Mouse (Mus musculus): ENCODE data around the gene Prss57. TPM values are rescaled to one million over a fixed set of nuclear protein-coding genes. Genes with fewer than 3 reads are reported as not detected.

The Prss57 gene
- polyA plus RNA-seq, 1 experiment from 2014 or later = not detected

- peak; percentile 65 for DNase-seq (ENCODE audit: low spot score)
Observed at GRCm38 (mm10) chr10:79780664-79781015, 10.1 kb downstream of the Prss57 start.

DNA sequence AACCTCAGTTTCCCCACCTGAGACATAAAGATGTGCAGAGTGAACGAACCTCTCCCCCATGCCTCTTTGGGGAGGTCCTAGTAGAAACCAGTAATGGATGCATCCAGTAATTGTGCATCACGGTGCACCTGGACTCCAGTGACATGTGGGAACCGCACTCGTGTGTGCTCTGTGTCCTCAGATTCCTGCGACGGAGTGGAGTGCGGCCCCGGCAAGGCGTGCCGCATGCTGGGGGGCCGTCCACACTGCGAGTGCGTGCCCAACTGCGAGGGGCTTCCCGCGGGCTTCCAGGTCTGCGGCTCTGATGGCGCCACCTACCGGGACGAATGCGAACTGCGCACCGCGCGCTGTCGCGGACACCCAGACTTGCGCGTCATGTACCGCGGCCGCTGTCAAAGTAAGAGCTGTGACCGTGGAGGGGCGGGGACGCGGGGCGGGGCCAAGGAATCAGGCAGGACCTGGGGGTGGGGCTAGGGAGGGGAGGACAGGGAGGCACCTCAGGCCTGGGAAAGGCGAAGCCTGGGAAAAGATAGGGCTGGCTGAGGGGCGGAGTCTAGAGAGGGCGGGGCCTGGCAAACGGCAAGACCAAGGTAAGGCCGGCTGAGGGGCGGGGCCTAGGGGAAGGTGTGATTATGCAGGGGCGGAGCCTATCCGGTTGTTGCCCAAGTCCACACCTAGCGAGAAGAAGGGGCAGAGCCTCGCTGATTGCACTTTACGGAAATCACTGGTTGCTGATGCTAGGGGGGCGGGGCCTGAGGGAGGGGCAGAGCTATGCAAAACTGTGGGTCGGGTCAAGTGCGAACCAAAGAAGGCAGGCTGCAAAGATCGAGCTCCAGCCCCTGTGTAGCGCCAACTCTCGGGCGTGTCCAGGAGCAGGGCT lies 10.7 kb downstream of the Prss57 start:
- Histone ChIP-seq H3K9me3 (ENCODE audit: control insufficient read depth, low read length) (no peaks in the 10 kb centered on the region), H3K4me1 (replicated peaks; ENCODE audit: control insufficient read depth, insufficient read depth, low read length) (peaks cover 13% of the 10 kb centered on the region; the same call in 1 of the 2 replicates), H3K27me3 (ENCODE audit: control insufficient read depth, insufficient read depth, low read length) (peaks cover 50% of the 10 kb centered on the region), H3K4me2 (replicated peaks; ENCODE audit: low read depth, low read length) (peak overlapping the region; percentile 33), H3K27ac (ENCODE audit: low read depth, low read length) (no peak overlapping the region), H3K9ac (ENCODE audit: low read depth, low read length) (no peak overlapping the region), H3K4me3 (ENCODE audit: low read depth, low read length) (peak overlapping the region; percentile 15), H3K36me3 (ENCODE audit: control insufficient read depth, insufficient read depth, low read length) (no peaks in the 10 kb centered on the region)
- peak; percentile 91 for ATAC-seq (ENCODE audit: low FRiP score)
- 3% methylated on average over 55 of the region's 55 CpGs for WGBS
- peak; percentile 96 for DNase-seq (ENCODE audit: low spot score)

More at GRCm38 (mm10) chr10:79780664-79781015, 10.1 kb downstream of the Prss57 start:
- no peak for ATAC-seq (ENCODE audit: low FRiP score)
- Histone ChIP-seq H3K27me3 (ENCODE audit: control insufficient read depth, insufficient read depth, low read length) (peaks cover 50% of the 10 kb centered on the region), H3K36me3 (ENCODE audit: control insufficient read depth, insufficient read depth, low read length) (no peaks in the 10 kb centered on the region), H3K27ac (ENCODE audit: low read depth, low read length) (no peak overlapping the region), H3K4me2 (replicated peaks; ENCODE audit: low read depth, low read length) (peak overlapping the region; percentile 33), H3K4me3 (ENCODE audit: low read depth, low read length) (peak overlapping the region; percentile 15), H3K9me3 (ENCODE audit: control insufficient read depth, low read length) (no peaks in the 10 kb centered on the region), H3K4me1 (replicated peaks; ENCODE audit: control insufficient read depth, insufficient read depth, low read length) (peaks cover 13% of the 10 kb centered on the region; the same call in 1 of the 2 replicates), H3K9ac (ENCODE audit: low read depth, low read length) (no peak overlapping the region)
- 0% methylated on average over 13 of the region's 13 CpGs for WGBS

GRCm38 (mm10) chr10:79779193-79779592 lies 11.6 kb downstream of the Prss57 start:
- H3K9ac ChIP-seq (ENCODE audit: low read depth, low read length) = no peak overlapping the region
- no peak overlapping the region for H3K4me2 ChIP-seq (replicated peaks; ENCODE audit: low read depth, low read length)
- peaks cover 50% of the 10 kb centered on the region for H3K27me3 ChIP-seq (ENCODE audit: control insufficient read depth, insufficient read depth, low read length)
- WGBS = 28% methylated on average over 2 of the region's 2 CpGs
- H3K36me3 ChIP-seq (ENCODE audit: control insufficient read depth, insufficient read depth, low read length) = no peaks in the 10 kb centered on the region
- no peak for ATAC-seq (ENCODE audit: low FRiP score)
- DNase-seq (ENCODE audit: low spot score) = no peak
- no peak overlapping the region for H3K4me3 ChIP-seq (ENCODE audit: low read depth, low read length)
- H3K27ac ChIP-seq (ENCODE audit: low read depth, low read length) = no peak overlapping the region
- H3K4me1 ChIP-seq (replicated peaks; ENCODE audit: control insufficient read depth, insufficient read depth, low read length) = peaks cover 13% of the 10 kb centered on the region; the same call in 1 of the 2 replicates
- H3K9me3 ChIP-seq (ENCODE audit: control insufficient read depth, low read length) = no peaks in the 10 kb centered on the region

GRCm38 (mm10) chr10:79778006-79778405 lies 12.8 kb downstream of the Prss57 start:
- Histone ChIP-seq H3K4me1 (replicated peaks; ENCODE audit: control insufficient read depth, insufficient read depth, low read length) (peaks cover 13% of the 10 kb centered on the region; the same call in 1 of the 2 replicates), H3K27me3 (ENCODE audit: control insufficient read depth, insufficient read depth, low read length) (peaks cover 47% of the 10 kb centered on the region), H3K36me3 (ENCODE audit: control insufficient read depth, insufficient read depth, low read length) (no peaks in the 10 kb centered on the region), H3K9ac (ENCODE audit: low read depth, low read length) (no peak overlapping the region), H3K4me2 (replicated peaks; ENCODE audit: low read depth, low read length) (no peak overlapping the region), H3K9me3 (ENCODE audit: control insufficient read depth, low read length) (no peaks in the 10 kb centered on the region), H3K27ac (ENCODE audit: low read depth, low read length) (no peak overlapping the region), H3K4me3 (ENCODE audit: low read depth, low read length) (no peak overlapping the region)
- ATAC-seq (ENCODE audit: low FRiP score) (no peak), DNase-seq (ENCODE audit: low spot score) (no peak)
- WGBS = 16% methylated on average over 14 of the region's 15 CpGs

GRCm38 (mm10) chr10:79777103-79777531 lies 13.6 kb downstream of the Prss57 start, which contains the start of gene Fstl3:
Fstl3 (plus strand) TSS chr10:79777272.
- Histone ChIP-seq H3K27me3 (ENCODE audit: control insufficient read depth, insufficient read depth, low read length) (peaks cover 47% of the 10 kb centered on the region), H3K9ac (ENCODE audit: low read depth, low read length) (peak within 1 kb of the TSS; percentile 45), H3K4me2 (replicated peaks; ENCODE audit: low read depth, low read length) (peak within 1 kb of the TSS; percentile 42), H3K27ac (ENCODE audit: low read depth, low read length) (no peak within 1 kb of the TSS), H3K4me3 (ENCODE audit: low read depth, low read length) (peak within 1 kb of the TSS; percentile 22), H3K4me1 (replicated peaks; ENCODE audit: control insufficient read depth, insufficient read depth, low read length) (peaks cover 13% of the 10 kb centered on the region; the same call in 1 of the 2 replicates), H3K36me3 (ENCODE audit: control insufficient read depth, insufficient read depth, low read length) (no peaks in the 10 kb centered on the region), H3K9me3 (ENCODE audit: control insufficient read depth, low read length) (no peaks in the 10 kb centered on the region)
- no peak for ATAC-seq (ENCODE audit: low FRiP score)
- DNase-seq (ENCODE audit: low spot score) = no peak
- 2% methylated on average over 38 of the region's 39 CpGs for WGBS

- Histone ChIP-seq H3K36me3 (ENCODE audit: control insufficient read depth, insufficient read depth, low read length) (no peaks in the 10 kb centered on the region), H3K27ac (ENCODE audit: low read depth, low read length) (no peak overlapping the region), H3K9ac (ENCODE audit: low read depth, low read length) (no peak overlapping the region), H3K27me3 (ENCODE audit: control insufficient read depth, insufficient read depth, low read length) (peaks cover 31% of the 10 kb centered on the region), H3K4me2 (replicated peaks; ENCODE audit: low read depth, low read length) (no peak overlapping the region), H3K4me3 (ENCODE audit: low read depth, low read length) (no peak overlapping the region), H3K4me1 (replicated peaks; ENCODE audit: control insufficient read depth, insufficient read depth, low read length) (peaks cover 7% of the 10 kb centered on the region; the same call in 1 of the 2 replicates), H3K9me3 (ENCODE audit: control insufficient read depth, low read length) (no peaks in the 10 kb centered on the region)
- ATAC-seq (ENCODE audit: low FRiP score) (no peak), DNase-seq (ENCODE audit: low spot score) (no peak)
- WGBS = 66% methylated on average over 5 of the region's 5 CpGs
Observed at GRCm38 (mm10) chr10:79774486-79775279, 16.1 kb downstream of the Prss57 start.

DNA sequence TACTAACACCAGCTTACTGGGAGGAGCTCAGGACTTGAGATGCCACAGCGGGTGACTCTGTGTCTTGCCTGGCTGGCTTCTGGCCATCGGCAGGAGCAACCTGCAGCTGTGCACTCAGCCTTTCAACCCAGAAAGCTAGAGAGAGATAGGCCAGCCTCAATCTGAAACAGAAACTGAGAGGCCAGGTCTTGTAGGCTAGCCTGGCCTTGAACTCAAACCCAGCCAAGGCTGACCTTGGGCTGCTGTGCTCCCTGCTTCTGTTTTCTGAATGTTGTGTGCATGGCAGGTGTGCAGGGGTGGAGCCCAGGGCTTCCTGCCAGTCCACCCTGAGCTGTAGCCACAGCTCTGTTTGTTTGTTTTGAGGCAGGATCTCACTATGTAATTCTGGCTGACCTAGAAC lies 17.6 kb downstream of the Prss57 start:
- H3K36me3 ChIP-seq (ENCODE audit: control insufficient read depth, insufficient read depth, low read length) = no peaks in the 10 kb centered on the region
- WGBS = 89% methylated on average over 2 of the region's 2 CpGs
- H3K4me1 ChIP-seq (replicated peaks; ENCODE audit: control insufficient read depth, insufficient read depth, low read length) = peaks cover 6% of the 10 kb centered on the region; the same call in 1 of the 2 replicates
- ATAC-seq (ENCODE audit: low FRiP score) (no peak), DNase-seq (ENCODE audit: low spot score) (no peak)
- no peak overlapping the region for H3K27ac ChIP-seq (ENCODE audit: low read depth, low read length)
- H3K4me3 ChIP-seq (ENCODE audit: low read depth, low read length) = no peak overlapping the region
- no peak overlapping the region for H3K4me2 ChIP-seq (replicated peaks; ENCODE audit: low read depth, low read length)
- H3K9ac ChIP-seq (ENCODE audit: low read depth, low read length) = no peak overlapping the region
- H3K9me3 ChIP-seq (ENCODE audit: control insufficient read depth, low read length) = no peaks in the 10 kb centered on the region
- peaks cover 17% of the 10 kb centered on the region for H3K27me3 ChIP-seq (ENCODE audit: control insufficient read depth, insufficient read depth, low read length)

- H3K27me3 ChIP-seq (ENCODE audit: control insufficient read depth, insufficient read depth, low read length) = peaks cover 8% of the 10 kb centered on the region
- ATAC-seq (ENCODE audit: low FRiP score) (no peak), DNase-seq (ENCODE audit: low spot score) (no peak)
- 91% methylated on average over 3 of the region's 3 CpGs for WGBS
- no peak overlapping the region for H3K4me2 ChIP-seq (replicated peaks; ENCODE audit: low read depth, low read length)
- peaks cover 8% of the 10 kb centered on the region for H3K4me1 ChIP-seq (replicated peaks; ENCODE audit: control insufficient read depth, insufficient read depth, low read length)
- H3K4me3 ChIP-seq (ENCODE audit: low read depth, low read length) = no peak overlapping the region
- H3K9me3 ChIP-seq (ENCODE audit: control insufficient read depth, low read length) = no peaks in the 10 kb centered on the region
- no peaks in the 10 kb centered on the region for H3K36me3 ChIP-seq (ENCODE audit: control insufficient read depth, insufficient read depth, low read length)
- no peak overlapping the region for H3K9ac ChIP-seq (ENCODE audit: low read depth, low read length)
- H3K27ac ChIP-seq (ENCODE audit: low read depth, low read length) = no peak overlapping the region
Observed at GRCm38 (mm10) chr10:79772320-79772719, 18.4 kb downstream of the Prss57 start.

All from hindbrain, embryonic 11.5 days (tissue).